Comparison of ENCODE assay signal across 9 mouse cellular contexts in genomic region chr3:131975940-131976628, GRCm38 (mm10).
DNase-seq lines count a peak whose midpoint lies in the region; ATAC-seq and TF ChIP-seq lines count a peak whose summit lies in the region.
"Had no signal": no experiment of that assay in that cellular context is flagged by ENCODE, and none has a peak within 500 bp of the region (broad histone marks: within the 10 kb centered on the region; RNA-seq: fewer than 3 reads in every experiment).

No protein-coding gene starts in this region.

- no peak overlapping the region for H3K4me2 ChIP-seq in heart, embryonic 12.5 days
- H3K4me2 ChIP-seq: embryonic facial prominence, embryonic 13.5 days had no signal

- no peaks in the 10 kb centered on the region for H3K27me3 ChIP-seq in C2C12 (ENCODE audit: control insufficient read depth, insufficient read depth, insufficient read length)
- no peaks in the 10 kb centered on the region for H3K27me3 ChIP-seq in heart, embryonic 12.5 days (replicated peaks)
- H3K27me3 ChIP-seq: embryonic facial prominence, embryonic 13.5 days had no signal

- ATAC-seq in heart, embryonic 12.5 days (ENCODE audit: insufficient number of reproducible peaks, low FRiP score), result peak; percentile 42; the same call in 1 of the 2 replicates

- no peak overlapping the region for H3K9ac ChIP-seq in heart, embryonic 12.5 days
- H3K9ac ChIP-seq: embryonic facial prominence, embryonic 13.5 days had no signal

- DNase-seq in adrenal gland, adult 18-20 months (ENCODE audit: low spot score in 2 of 2), result peak; percentile 35 to 42
- DNase-seq in embryo, embryonic 11 days, result peak; percentile 86
- DNase-seq in kidney, postnatal 10 days, result peak; percentile 73
- peak; percentile 7 to 27 for DNase-seq in lung, adult 18-20 months
- no peak for DNase-seq in thymus, postnatal 10 days (ENCODE audit: low spot score in 2 of 2)

- H3K27ac ChIP-seq in heart, embryonic 12.5 days (ENCODE audit: poor library complexity, severe bottlenecking), result no peak overlapping the region
- no peak overlapping the region for H3K27ac ChIP-seq in olfactory bulb, adult 2 months (ENCODE audit: insufficient read depth, low read depth, low read length)
- H3K27ac ChIP-seq: embryonic facial prominence, embryonic 13.5 days had no signal

- TF ChIP-seq POLR2A in olfactory bulb, adult 2 months (IDR thresholded peaks at IDR 0.05; ENCODE audit: insufficient read depth, low read depth, low read length), result no peak

- TF ChIP-seq CTCF in C2C12 (IDR thresholded peaks at IDR 0.05; ENCODE audit: control insufficient read depth, insufficient read depth, insufficient read length), result peak; percentile 56
- peak; percentile 69 for TF ChIP-seq CTCF in olfactory bulb, adult 2 months (IDR thresholded peaks at IDR 0.05; ENCODE audit: insufficient read depth, low read depth, low read length)

- 35% methylated on average over 7 of the region's 7 CpGs for WGBS in heart, embryonic 12.5 days
- 41% methylated on average over 7 of the region's 7 CpGs for WGBS in olfactory bulb, adult 2 months

- H3ac ChIP-seq in C2C12 (ENCODE audit: control insufficient read depth, insufficient read length, low read depth), result no peak overlapping the region

- H3K4me1 ChIP-seq in heart, embryonic 12.5 days (replicated peaks), result no peaks in the 10 kb centered on the region
- H3K4me1 ChIP-seq in olfactory bulb, adult 2 months (ENCODE audit: control insufficient read depth, insufficient read depth, low read length), result no peaks in the 10 kb centered on the region

- H3K79me3 ChIP-seq in C2C12 (ENCODE audit: low read depth), result no peaks in the 10 kb centered on the region

- H3K36me3 ChIP-seq in C2C12 (ENCODE audit: control insufficient read depth, insufficient read depth), result no peaks in the 10 kb centered on the region
- H3K36me3 ChIP-seq in heart, embryonic 12.5 days, result no peaks in the 10 kb centered on the region
- H3K36me3 ChIP-seq: embryonic facial prominence, embryonic 13.5 days had no signal

- H3K4me3 ChIP-seq in C2C12 (ENCODE audit: insufficient read depth, poor library complexity, severe bottlenecking), result no peak overlapping the region
- H3K4me3 ChIP-seq in heart, embryonic 12.5 days, result no peak overlapping the region
- H3K4me3 ChIP-seq in olfactory bulb, adult 2 months (ENCODE audit: insufficient read depth, low read depth, low read length), result no peak overlapping the region
- H3K4me3 ChIP-seq: embryonic facial prominence, embryonic 13.5 days had no signal

- no peaks in the 10 kb centered on the region for H3K79me2 ChIP-seq in C2C12 (ENCODE audit: control insufficient read depth, insufficient read depth)

- 0 out of 2 replicates have a peak, but pooled peaks cover 2% of the 10 kb centered on the region for H3K9me3 ChIP-seq in heart, embryonic 12.5 days (replicated peaks)
- H3K9me3 ChIP-seq: embryonic facial prominence, embryonic 13.5 days had no signal

TF ChIP-seq in C2C12, 6 proteins besides CTCF, POLR2A, EP300 and RAD21:
- TF ChIP-seq FOSL1 (IDR thresholded peaks at IDR 0.05; ENCODE audit: insufficient read depth, low read length, poor library complexity, severe bottlenecking) (no peak), MYOG (IDR thresholded peaks at IDR 0.05; ENCODE audit: control insufficient read depth, extremely low read depth, insufficient read length) (no peak), MYOD1 (IDR thresholded peaks at IDR 0.05; ENCODE audit: control insufficient read depth, insufficient read length, low read depth) (no peak), MAX (IDR thresholded peaks at IDR 0.05) (no peak), USF1 (IDR thresholded peaks at IDR 0.05; ENCODE audit: low read depth) (no peak), CEBPB (IDR thresholded peaks at IDR 0.05; ENCODE audit: low read depth) (no peak)

Comparison
In these comparisons a context has a peak if more than half of its experiments do, and no peak if none do; other contexts are left out.
1. DNase-seq: peak in adrenal gland, adult 18-20 months (2 of 2), embryo, embryonic 11 days (single experiment), kidney, postnatal 10 days (single experiment) and lung, adult 18-20 months (2 of 2); none in thymus, postnatal 10 days (0 of 2).